17 mouse cellular contexts compared by ENCODE assay signal in genomic region chr7:109440697-109441269, GRCm38 (mm10). TPM values are rescaled to one million over a fixed set of nuclear protein-coding genes. Genes with fewer than 3 reads are reported as not detected.
DNase-seq lines count a peak whose midpoint lies in the region; ATAC-seq and TF ChIP-seq lines count a peak whose summit lies in the region.
"Had no signal": no experiment of that assay in that cellular context is flagged by ENCODE, and none has a peak within 500 bp of the region (broad histone marks: within the 10 kb centered on the region; RNA-seq: fewer than 3 reads in every experiment).

No protein-coding gene starts in this region.

- no peak for ATAC-seq in hindbrain, embryonic 15.5 days (ENCODE audit: low FRiP score, low read depth)

- peak; percentile 22 for DNase-seq in embryo, embryonic 11 days
- DNase-seq in embryo, embryonic 10 days (ENCODE audit: low spot score) = no peak
- DNase-seq in layer of hippocampus, adult 2 months (ENCODE audit: low spot score in 2 of 2) = no peak
- no peak for DNase-seq in layer of hippocampus, adult 8-10 months (ENCODE audit: low spot score in 2 of 2)
- peak; percentile 47 for DNase-seq in retina, embryonic 14.5 days (ENCODE audit: low spot score)
- DNase-seq in right cerebral cortex, adult 18-20 months = no peak
- DNase-seq in urinary bladder, postnatal 36 days (ENCODE audit: low spot score in 2 of 2) = no peak
- DNase-seq: B cell, adult 2 months; cerebellum, adult 8-10 months; heart, adult 18-20 months; heart, postnatal 36 days; layer of hippocampus, adult 9-11 months had no signal

- peak overlapping the region; percentile 22; the same call in 1 of the 2 replicates for H3K4me2 ChIP-seq in hindbrain, embryonic 15.5 days
- H3K4me2 ChIP-seq: embryonic facial prominence, embryonic 15.5 days; kidney, embryonic 15.5 days had no signal

- no peak overlapping the region for H3K4me3 ChIP-seq in layer of hippocampus, adult 2 months
- H3K4me3 ChIP-seq in hindbrain, embryonic 15.5 days = no peak overlapping the region
- H3K4me3 ChIP-seq: embryonic facial prominence, embryonic 15.5 days; kidney, embryonic 15.5 days had no signal

- no peak overlapping the region for H3K27ac ChIP-seq in layer of hippocampus, adult 2 months
- no peak overlapping the region for H3K27ac ChIP-seq in hindbrain, embryonic 15.5 days (replicated peaks)
- H3K27ac ChIP-seq: embryonic facial prominence, embryonic 15.5 days; kidney, embryonic 15.5 days; liver, embryonic 14.5 days had no signal

- H3K9ac ChIP-seq in hindbrain, embryonic 15.5 days = no peak overlapping the region
- H3K9ac ChIP-seq: embryonic facial prominence, embryonic 15.5 days; kidney, embryonic 15.5 days; liver, embryonic 14.5 days had no signal

- H3K27me3 ChIP-seq in hindbrain, embryonic 15.5 days = no peaks in the 10 kb centered on the region

- 83% methylated on average over 9 of the region's 9 CpGs for WGBS in hindbrain, embryonic 15.5 days

- peaks cover 21% of the 10 kb centered on the region for H3K4me1 ChIP-seq in hindbrain, embryonic 15.5 days (replicated peaks)

- TF ChIP-seq CTCF in layer of hippocampus, adult 2 months (conservative IDR thresholded peaks at IDR 0.05) = peak; percentile 40

- H3K9me3 ChIP-seq in hindbrain, embryonic 15.5 days = no peaks in the 10 kb centered on the region
- H3K9me3 ChIP-seq: embryonic facial prominence, embryonic 15.5 days; G1E; kidney, embryonic 15.5 days had no signal

- H3K36me3 ChIP-seq in hindbrain, embryonic 15.5 days = no peaks in the 10 kb centered on the region
- H3K36me3 ChIP-seq: embryonic facial prominence, embryonic 15.5 days; G1E; kidney, embryonic 15.5 days had no signal

RNA-seq across cellular contexts. Expression of gene Stk33, which starts 1.9 kb away (rescaled TPM):
- total RNA-seq in layer of hippocampus, adult 2 months (2021) = 1 to 10 TPM; 1.2 to 1.3 TPM
- 1 to 10 TPM in 3 of 4 experiments, under 1 TPM in 1; 0.87 to 2.1 (median 1.3) TPM for total RNA-seq in layer of hippocampus, adult 8-10 months (2022)
- polyA plus RNA-seq in hindbrain, embryonic 15.5 days (2015; fragmentation: Nextera tagmentation; extraction: Ambion mirVana) = 7.2 and 8.3 TPM in 2 replicates
- total RNA-seq: G1E; heart, postnatal 36 days had no signal
- polyA plus RNA-seq: G1E; liver, embryonic 14.5 days had no signal

Comparison
In these comparisons a context has a peak if more than half of its experiments do, and no peak if none do; other contexts are left out.
1. DNase-seq: peak in embryo, embryonic 11 days (single experiment) and retina, embryonic 14.5 days (single experiment); none in embryo, embryonic 10 days (single experiment), layer of hippocampus, adult 2 months (0 of 2), layer of hippocampus, adult 8-10 months (0 of 2), right cerebral cortex, adult 18-20 months (single experiment) and urinary bladder, postnatal 36 days (0 of 2).